31 mouse cellular contexts compared by ENCODE assay signal in the genomic region with DNA sequence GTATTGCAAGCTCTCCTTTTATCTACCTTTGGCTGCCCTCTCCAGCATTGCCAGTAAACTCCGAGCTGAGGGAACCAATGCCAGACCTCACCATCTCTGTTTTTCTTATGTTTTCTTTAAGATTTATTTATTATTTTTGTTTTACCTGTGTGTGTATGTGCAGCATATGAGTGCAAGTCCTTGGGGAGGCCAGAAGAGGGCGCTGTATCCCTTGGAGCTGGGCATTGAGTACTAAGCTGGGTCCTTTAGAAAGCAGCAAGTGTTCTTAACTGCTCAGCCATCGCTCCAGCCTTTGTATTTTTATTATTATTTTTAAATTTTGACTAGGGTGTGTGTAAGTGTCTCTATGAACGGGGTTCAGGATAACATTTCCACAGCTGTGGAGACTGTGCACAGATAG. TPM values are rescaled to one million over a fixed set of nuclear protein-coding genes. Genes with fewer than 3 reads are reported as not detected.
DNase-seq lines count a peak whose midpoint lies in the region; ATAC-seq and TF ChIP-seq lines count a peak whose summit lies in the region.
"Had no signal": no experiment of that assay in that cellular context is flagged by ENCODE, and none has a peak within 500 bp of the region (broad histone marks: within the 10 kb centered on the region; RNA-seq: fewer than 3 reads in every experiment).

No protein-coding gene starts in this region.

- no peaks in the 10 kb centered on the region for H3K27me3 ChIP-seq in hindbrain, postnatal 0 days (ENCODE audit: insufficient read depth, low read length)
- H3K27me3 ChIP-seq in hindbrain, embryonic 16.5 days (replicated peaks; ENCODE audit: control insufficient read depth, insufficient read depth, low read length): 0 out of 2 replicates have a peak, but pooled peaks cover 3% of the 10 kb centered on the region
- peaks cover 21% of the 10 kb centered on the region for H3K27me3 ChIP-seq in lung, embryonic 14.5 days (ENCODE audit: insufficient read depth, low read length)

- peak; percentile 26; the same call in 1 of the 2 replicates for TF ChIP-seq CTCF in hindbrain, postnatal 0 days (IDR thresholded peaks at IDR 0.05; ENCODE audit: low read depth)
- TF ChIP-seq CTCF in lung, embryonic 14.5 days (IDR thresholded peaks at IDR 0.05; ENCODE audit: low read depth): 0 out of 2 replicates have a peak, but pooled peaks have one; percentile 24

- no peak overlapping the region for H3K4me2 ChIP-seq in hindbrain, postnatal 0 days (ENCODE audit: low read depth, low read length)
- no peak overlapping the region for H3K4me2 ChIP-seq in hindbrain, embryonic 16.5 days (ENCODE audit: low read length)
- no peak overlapping the region for H3K4me2 ChIP-seq in lung, embryonic 14.5 days
- H3K4me2 ChIP-seq: embryonic facial prominence, embryonic 13.5 days; heart, embryonic 15.5 days; liver, embryonic 13.5 days; midbrain, embryonic 11.5 days; neural tube, embryonic 13.5 days had no signal

- WGBS in hindbrain, postnatal 0 days: 91% methylated on average over 4 of the region's 4 CpGs
- 80% methylated on average over 4 of the region's 4 CpGs for WGBS in hindbrain, embryonic 16.5 days
- 76% methylated on average over 4 of the region's 4 CpGs for WGBS in lung, embryonic 14.5 days

- no peak for ATAC-seq in hindbrain, postnatal 0 days
- no peak for ATAC-seq in hindbrain, embryonic 16.5 days
- ATAC-seq in lung, embryonic 14.5 days (ENCODE audit: insufficient read depth): no peak
- no peak for ATAC-seq in megakaryocyte, adult 5-6 weeks (ENCODE audit: poor library complexity, severe bottlenecking)
- ATAC-seq: forebrain, embryonic 16.5 days had no signal

- H3K9me3 ChIP-seq in hindbrain, postnatal 0 days (ENCODE audit: low read length): no peaks in the 10 kb centered on the region
- no peaks in the 10 kb centered on the region for H3K9me3 ChIP-seq in hindbrain, embryonic 16.5 days (ENCODE audit: control insufficient read depth, low read length)
- H3K9me3 ChIP-seq in lung, embryonic 14.5 days (ENCODE audit: low read depth, low read length): no peaks in the 10 kb centered on the region
- H3K9me3 ChIP-seq: embryonic facial prominence, embryonic 13.5 days; forebrain, embryonic 10.5 days; heart, embryonic 10.5 days; heart, embryonic 15.5 days; liver, embryonic 13.5 days; neural tube, embryonic 13.5 days had no signal

- H3K9ac ChIP-seq in hindbrain, postnatal 0 days (replicated peaks; ENCODE audit: low read length): no peak overlapping the region
- H3K9ac ChIP-seq in hindbrain, embryonic 16.5 days (ENCODE audit: low read depth, low read length): no peak overlapping the region
- no peak overlapping the region for H3K9ac ChIP-seq in lung, embryonic 14.5 days
- H3K9ac ChIP-seq: embryonic facial prominence, embryonic 13.5 days; heart, embryonic 15.5 days; liver, embryonic 13.5 days; neural tube, embryonic 13.5 days had no signal

- H3K36me3 ChIP-seq in hindbrain, postnatal 0 days (ENCODE audit: insufficient read depth, low read length): no peaks in the 10 kb centered on the region
- peaks cover 2% of the 10 kb centered on the region for H3K36me3 ChIP-seq in hindbrain, embryonic 16.5 days (ENCODE audit: control insufficient read depth, insufficient read depth, low read length)
- H3K36me3 ChIP-seq in lung, embryonic 14.5 days (ENCODE audit: insufficient read depth): no peaks in the 10 kb centered on the region
- H3K36me3 ChIP-seq: embryonic facial prominence, embryonic 13.5 days; forebrain, embryonic 10.5 days; heart, embryonic 10.5 days; heart, embryonic 15.5 days; liver, embryonic 13.5 days had no signal

- H3K27ac ChIP-seq in hindbrain, postnatal 0 days: no peak overlapping the region
- no peak overlapping the region for H3K27ac ChIP-seq in hindbrain, embryonic 16.5 days (ENCODE audit: low read depth, low read length)
- H3K27ac ChIP-seq in lung, embryonic 14.5 days (ENCODE audit: low read depth): no peak overlapping the region
- H3K27ac ChIP-seq: embryonic facial prominence, embryonic 13.5 days; forebrain, embryonic 10.5 days; heart, embryonic 10.5 days; heart, embryonic 15.5 days; liver, embryonic 13.5 days; neural tube, embryonic 13.5 days had no signal

- DNase-seq in hindbrain, postnatal 0 days (ENCODE audit: low spot score): no peak
- DNase-seq in lung, embryonic 14.5 days: no peak
- DNase-seq in lung, postnatal 4 days: no peak
- peak; percentile 66 for DNase-seq in R1 (ENCODE audit: low read depth, low spot score)
- DNase-seq in cerebellum, postnatal 36 days: no peak
- DNase-seq: adrenal gland, postnatal 10 days; cerebellum, adult 11 months; cerebellum, adult 9-11 months; heart, adult 11 months; kidney, adult 11 months; kidney, postnatal 25 days; layer of hippocampus, postnatal 36 days; left cerebral cortex, postnatal 4 days; liver, embryonic 13.5 days; lung, adult 2 months; lung, postnatal 14 days; thymus, adult 18-20 months; thymus, postnatal 25 days had no signal

- peaks cover 8% of the 10 kb centered on the region for H3K4me1 ChIP-seq in hindbrain, postnatal 0 days (ENCODE audit: insufficient read depth, low read length)
- H3K4me1 ChIP-seq in hindbrain, embryonic 16.5 days (ENCODE audit: control insufficient read depth, insufficient read depth, low read depth, low read length): peaks cover 14% of the 10 kb centered on the region
- no peaks in the 10 kb centered on the region for H3K4me1 ChIP-seq in lung, embryonic 14.5 days (ENCODE audit: insufficient read depth)

- H3K4me3 ChIP-seq in hindbrain, postnatal 0 days (ENCODE audit: low read length): no peak overlapping the region
- H3K4me3 ChIP-seq in hindbrain, embryonic 16.5 days (ENCODE audit: low read length): no peak overlapping the region
- H3K4me3 ChIP-seq in lung, embryonic 14.5 days (ENCODE audit: low read depth, low read length): no peak overlapping the region
- H3K4me3 ChIP-seq: embryonic facial prominence, embryonic 13.5 days; forebrain, embryonic 10.5 days; heart, embryonic 10.5 days; heart, embryonic 15.5 days; liver, embryonic 13.5 days; neural tube, embryonic 13.5 days had no signal

RNA-seq across cellular contexts. Expression of a gene that starts 22.2 kb away (rescaled TPM):
- total RNA-seq in hindbrain, postnatal 0 days (2014; rRNA removed): 318 and 326 TPM in 2 replicates
- 46.4 TPM in 2 replicates for polyA plus RNA-seq in hindbrain, postnatal 0 days (2015; fragmentation: Nextera tagmentation; extraction: Ambion mirVana)
- 9.5 and 20.7 TPM in 2 replicates for polyA plus RNA-seq in hindbrain, embryonic 16.5 days (2015; fragmentation: Nextera tagmentation; extraction: Ambion mirVana)
- not detected in 2 replicates for polyA plus RNA-seq in lung, embryonic 14.5 days (2014; fragmentation: Nextera tagmentation; extraction: Ambion mirVana)
- total RNA-seq in megakaryocyte, adult 5-6 weeks (2015): not detected in 2 replicates
- not detected in 2 replicates for total RNA-seq in megakaryocyte, adult 5-6 weeks (2017)
- total RNA-seq: common myeloid progenitor, adult 5-6 weeks; gastrocnemius, adult 8-10 months; heart, postnatal 25 days; megakaryocyte progenitor cell, adult 5-6 weeks had no signal
- polyA plus RNA-seq: heart, embryonic 15.5 days; liver, embryonic 13.5 days; lung, adult 2 months had no signal

Comparison
In these comparisons a context has a peak if more than half of its experiments do, and no peak if none do; other contexts are left out.
1. RNA of a gene that starts 22.2 kb away (polyA plus RNA-seq): 46.4 TPM in hindbrain, postnatal 0 days and 9.5 to 20.7 TPM in hindbrain, embryonic 16.5 days; not detected in lung, embryonic 14.5 days; every median in the first group is over 10 times any median in the second.